Mouse (Mus musculus) frontal cortex, postnatal 14 days (tissue): ENCODE data around the gene Snx33.
"Not testable (repeated sequence)": the region's sequence is repeated elsewhere in the genome, so short reads cannot be mapped to it uniquely, and the experiment has no call there.

ENCODE experiments used
- DNase-seq, 2 experiments: peaks; one replicate each; pipeline ENCODE4 v3.0.0; 2022; ENCODE audit warnings: low spot score in 2 of 2

Gene Snx33

GRCm38 (mm10) chr9:56928041-56928811, at the start of gene Snx33:
Snx33 (minus strand) TSS chr9:56928371.
- peak; percentile 62 to 83 for DNase-seq

- DNase-seq, result no peak
Measured at GRCm38 (mm10) chr9:56975199-56975598, 47.0 kb upstream of the Snx33 start.

GRCm38 (mm10) chr9:56973960-56974524, 45.9 kb upstream of the Snx33 start:
- no peak for DNase-seq

- no peak for DNase-seq
Measured at GRCm38 (mm10) chr9:56970158-56970557, 42.0 kb upstream of the Snx33 start.

GRCm38 (mm10) chr9:56961591-56961990, 33.4 kb upstream of the Snx33 start:
- no peak for DNase-seq

- no peak for DNase-seq
Measured at GRCm38 (mm10) chr9:56958689-56959088, 30.5 kb upstream of the Snx33 start.

GRCm38 (mm10) chr9:56956966-56957675, 28.9 kb upstream of the Snx33 start:
- no peak for DNase-seq

GRCm38 (mm10) chr9:56953562-56953961, 25.4 kb upstream of the Snx33 start:
- no peak for DNase-seq

GRCm38 (mm10) chr9:56950414-56951400, 22.5 kb upstream of the Snx33 start, which contains the start of gene Snupn:
Snupn (plus strand) TSS chr9:56950878.
- peak; percentile 93 to 95 for DNase-seq

GRCm38 (mm10) chr9:56949767-56950166, 21.6 kb upstream of the Snx33 start:
- no peak for DNase-seq

- DNase-seq, result not testable (repeated sequence)
Measured at GRCm38 (mm10) chr9:56948699-56949098, 20.5 kb upstream of the Snx33 start.

- not testable (repeated sequence) for DNase-seq
Measured at GRCm38 (mm10) chr9:56947481-56947880, 19.3 kb upstream of the Snx33 start.

GRCm38 (mm10) chr9:56938374-56938773, 10.2 kb upstream of the Snx33 start:
- no peak for DNase-seq

- DNase-seq, result peak; percentile 83 to 85
Measured at GRCm38 (mm10) chr9:56937223-56938160, 9.3 kb upstream of the Snx33 start, which contains the start of gene Imp3. Imp3 (plus strand) TSS chr9:56937475.

GRCm38 (mm10) chr9:56936861-56937222, 8.7 kb upstream of the Snx33 start:
- no peak for DNase-seq

GRCm38 (mm10) chr9:56930556-56930955, 2.4 kb upstream of the Snx33 start:
- no peak for DNase-seq

- DNase-seq, result no peak
Measured at GRCm38 (mm10) chr9:56929496-56929895, 1.3 kb upstream of the Snx33 start.

GRCm38 (mm10) chr9:56927191-56928012, 769 bp downstream of the Snx33 start:
- DNase-seq, result no peak

GRCm38 (mm10) chr9:56926387-56926786, 1.8 kb downstream of the Snx33 start:
- no peak for DNase-seq

- no peak for DNase-seq
Measured at GRCm38 (mm10) chr9:56926025-56926360, 2.2 kb downstream of the Snx33 start.
